Mouse (Mus musculus) adrenal gland, postnatal 36 days (tissue): ENCODE data around the gene Mocs3. TPM values are rescaled to one million over a fixed set of nuclear protein-coding genes. Genes with fewer than 3 reads are reported as not detected.

Experiments used
- total RNA-seq, 2 experiments: library from RNA; stranded (reverse); gene quantifications; 2 replicates each; pipeline ENCODE4 v1.2.3; 2021

The Mocs3 gene
- total RNA-seq, 2 experiments from 2014 or later, result 14.3 to 15.8 TPM

Other genes starting within 250 kb of the Mocs3 start
- 1 to 10 TPM; 2.1 TPM for gene Ripor3, start 220.0 kb upstream of the Mocs3 start, total RNA-seq
- gene Pard6b, start 149.6 kb upstream of the Mocs3 start, total RNA-seq, result 1 to 10 TPM in 1 of 2 experiments, under 1 TPM in 1; 0.99 to 1.3 TPM
- gene Adnp, start 23.5 kb upstream of the Mocs3 start, total RNA-seq, result 10 to 100 TPM; 52.1 to 61.7 TPM
- 10 to 100 TPM; 26.6 to 27.7 TPM for gene Gm20716, start 258 bp upstream of the Mocs3 start, total RNA-seq
- 100 to 1,000 TPM; 104 to 123 TPM for gene Dpm1, start within 50 bp of the Mocs3 start, total RNA-seq
- gene Kcng1, start 51.1 kb downstream of the Mocs3 start, total RNA-seq, result not detected